Mouse (Mus musculus) heart, adult 2 months (tissue): ENCODE results near the gene Cd274. TPM values are rescaled to one million over a fixed set of nuclear protein-coding genes. Genes with fewer than 3 reads are reported as not detected.

Experiments used
- DNase-seq, 2 experiments: peaks; one replicate each; pipeline ENCODE4 v3.0.0; 2021
- H3K27ac ChIP-seq: fragments of 200-600 bp; 2 replicates; pipeline ENCODE4 v1.8.1; 2022
- H3K27me3 ChIP-seq: fragments of 200-500 bp; 2 replicates; pipeline ENCODE4 v1.6.1; 2012; ENCODE audit warnings: mild to moderate bottlenecking, low read length, inconsistent platforms, mixed read lengths; ENCODE audit not compliant: control insufficient read depth, insufficient read depth
- H3K36me3 ChIP-seq: fragments of 200-500 bp; 2 replicates; pipeline ENCODE4 v1.6.1; 2012; ENCODE audit warnings: low read length, inconsistent platforms; ENCODE audit not compliant: control insufficient read depth, insufficient read depth
- H3K4me1 ChIP-seq: fragments of 200-500 bp; 2 replicates; pipeline ENCODE4 v1.6.1; 2011; ENCODE audit warnings: low read length; ENCODE audit not compliant: control insufficient read depth, insufficient read depth
- H3K4me3 ChIP-seq: fragments of 200-600 bp; 2 replicates; pipeline ENCODE4 v1.8.1; 2022
- H3K79me2 ChIP-seq: fragments of 200-500 bp; replicated peaks from 2 replicates; pipeline ENCODE4 v1.6.1; 2012; ENCODE audit warnings: mild to moderate bottlenecking, inconsistent platforms, low read length, moderate library complexity, mixed read lengths; ENCODE audit not compliant: control insufficient read depth, insufficient read depth
- H3K9ac ChIP-seq: fragments of 200-500 bp; 2 replicates; pipeline ENCODE4 v1.6.1; 2012; ENCODE audit warnings: low read depth, mild to moderate bottlenecking, control low read depth, inconsistent platforms, low read length, mixed read lengths
- CTCF ChIP-seq: fragments of 200-600 bp; IDR thresholded peaks from 2 replicates; pipeline ENCODE4 v1.8.1; 2022; ENCODE audit warnings: antibody characterized with exemption, mild to moderate bottlenecking, moderate library complexity
- EP300 ChIP-seq: fragments of 200-500 bp; IDR thresholded peaks from 2 replicates; pipeline ENCODE4 v1.6.1; 2011; ENCODE audit warnings: low read depth, low read length, control low read depth; ENCODE audit not compliant: insufficient read depth
- POLR2A ChIP-seq: fragments of 200-500 bp; IDR thresholded peaks from 2 replicates; pipeline ENCODE4 v1.6.1; 2011; ENCODE audit warnings: mild to moderate bottlenecking, low read depth, low read length, control low read depth; ENCODE audit not compliant: insufficient read depth
- WGBS: fragments of 180-500 bp; shearing (Covaris S2); methylation state at CpG from one replicate; pipeline ENCODE4 v1.1.7; 2018; 5-methylcytosine and 5-hydroxymethylcytosine counted together
- intact Hi-C: fragments of 180-260 bp; cut with DNase I; formaldehyde crosslinking; loops from one replicate; pipeline ENCODE4 v1.15.1; 2025
- long read RNA-seq: library from polyadenylated mRNA; stranded (forward); transcript quantifications from one replicate; pipeline ENCODE4 v2.0.0, GENCODE M21; 2021
- polyA plus RNA-seq: library from polyadenylated mRNA; depleted of rRNA; stranded (reverse); fragments of >200 nt; gene quantifications from 2 replicates; pipeline ENCODE4 v1.2.3, GENCODE M21; 2012; rRNA removed
- total RNA-seq, 2 experiments: library from RNA; stranded (reverse); gene quantifications; 2 replicates each; pipeline ENCODE4 v1.2.3; 2021

Cd274 gene
- total RNA-seq, result 1 to 10 TPM; 1.8 to 5.4 TPM
- 4.3 and 5.2 TPM in 2 replicates for polyA plus RNA-seq
- long read RNA-seq, partial matches to known transcripts, result 0 of 1 reads
- long read RNA-seq, other reads (novel, unspliced or antisense), result 1 of 1 reads

DNA sequence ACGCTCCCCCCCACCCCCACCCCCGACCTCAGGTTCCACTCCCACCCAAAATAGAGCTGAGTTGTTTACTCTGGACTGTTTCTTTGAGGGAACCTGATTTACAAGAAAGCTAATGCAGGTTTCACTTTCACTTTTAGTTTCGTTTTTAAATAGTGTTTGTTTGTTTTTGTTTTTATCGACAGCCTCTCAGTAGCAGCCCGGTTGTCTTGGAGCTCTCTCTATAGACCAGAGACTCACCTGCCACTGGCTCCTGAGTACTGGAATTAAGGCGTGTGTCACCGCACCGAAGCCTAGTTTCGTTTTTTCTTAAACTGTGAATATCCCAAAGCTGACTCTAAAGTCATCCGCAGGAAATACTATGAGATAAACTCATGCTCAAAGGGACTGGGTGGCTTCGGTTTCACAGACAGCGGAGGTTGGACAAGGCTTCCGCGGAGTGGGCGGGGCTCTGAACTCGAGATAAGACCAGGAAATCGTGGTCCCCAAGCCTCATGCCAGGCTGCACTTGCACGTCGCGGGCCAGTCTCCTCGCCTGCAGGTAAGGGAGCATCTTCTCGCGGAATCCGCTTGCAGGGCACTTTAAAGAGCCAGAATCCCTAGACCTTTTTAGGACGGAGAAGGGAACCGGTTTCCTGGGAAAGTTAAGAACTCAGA, at the start of gene Cd274, which contains the start of gene Plgrkt:
TSS of gene Cd274 (plus strand) at position 487 of the 654 bp plus-strand sequence.
TSS of gene Plgrkt (minus strand) at position 422 of the 654 bp plus-strand sequence.
- Histone ChIP-seq H3K36me3 (no peaks in the 10 kb centered on the region), H3K27me3 (no peaks in the 10 kb centered on the region), H3K4me1 (no peaks in the 10 kb centered on the region; the same call in none of the 2 replicates), H3K27ac (peak within 1 kb of the TSS; percentile 87), H3K4me3 (peak within 1 kb of the TSS; percentile 74), H3K79me2 (no peaks in the 10 kb centered on the region), H3K9ac (peak within 1 kb of the TSS; percentile 71)
- peak; percentile 84 to 90 for DNase-seq
- TF ChIP-seq CTCF (no peak), POLR2A (peak; percentile 76), EP300 (peak; percentile 30; the same call in 1 of the 2 replicates)
- intact Hi-C loops, result loop anchor here (5.0 kb wide), 1 partner anchor 195 kb away; no protein-coding TSS in a partner anchor
- WGBS, result under 1% methylated on average over 26 of the region's 26 CpGs

- 67% methylated on average over 8 of the region's 8 CpGs for WGBS
- Histone ChIP-seq H3K4me1 (no peaks in the 10 kb centered on the region), H3K4me3 (no peak overlapping the region), H3K79me2 (no peaks in the 10 kb centered on the region), H3K9ac (no peak overlapping the region), H3K27me3 (no peaks in the 10 kb centered on the region), H3K36me3 (no peaks in the 10 kb centered on the region), H3K27ac (no peak overlapping the region)
- no peak for DNase-seq
- TF ChIP-seq CTCF, result no peak
- no peak for TF ChIP-seq POLR2A
- no peak for TF ChIP-seq EP300
- intact Hi-C loops, result no loop called here
These were observed 43.7 kb upstream of the Cd274 start for GRCm38 (mm10) chr19:29323416-29324049.

GRCm38 (mm10) chr19:29325053-29325851, 42.0 kb upstream of the Cd274 start, which contains the start of gene Insl6:
Gene Insl6 (minus strand): TSS chr19:29325356.
- H3K4me3 ChIP-seq, result peak within 1 kb of the TSS; percentile 48
- no peak for TF ChIP-seq CTCF
- no peak for TF ChIP-seq EP300
- no peak for TF ChIP-seq POLR2A
- WGBS, result 4% methylated on average over 31 of the region's 31 CpGs
- H3K27me3 ChIP-seq, result no peaks in the 10 kb centered on the region
- no peaks in the 10 kb centered on the region for H3K36me3 ChIP-seq
- intact Hi-C loops, result no loop called here
- no peaks in the 10 kb centered on the region for H3K79me2 ChIP-seq
- 0 out of 2 replicates have a peak within 1 kb of the TSS, but pooled peaks have one; percentile 14 for H3K9ac ChIP-seq
- DNase-seq, result peak; percentile 69 to 80
- H3K4me1 ChIP-seq, result no peaks in the 10 kb centered on the region
- no peak within 1 kb of the TSS for H3K27ac ChIP-seq

DNA sequence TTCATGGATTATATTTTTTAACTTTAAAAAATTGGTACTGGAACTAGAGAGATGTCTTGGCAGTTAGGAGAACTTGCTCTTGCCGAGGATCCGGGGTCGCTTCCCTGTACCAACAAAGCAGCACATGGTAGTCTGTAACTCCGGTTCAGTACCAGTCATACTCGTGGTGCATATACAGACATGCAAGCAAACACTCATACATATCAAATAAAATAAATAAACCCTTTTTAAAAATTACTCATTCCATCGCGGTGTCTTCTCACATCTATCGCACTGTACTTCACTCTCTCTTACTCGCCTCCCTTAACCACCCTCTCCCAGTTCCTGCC, 41.4 kb upstream of the Cd274 start:
- Histone ChIP-seq H3K79me2 (no peaks in the 10 kb centered on the region), H3K4me1 (no peaks in the 10 kb centered on the region), H3K36me3 (no peaks in the 10 kb centered on the region), H3K4me3 (no peak overlapping the region), H3K27me3 (no peaks in the 10 kb centered on the region), H3K27ac (no peak overlapping the region), H3K9ac (no peak overlapping the region)
- intact Hi-C loops, result no loop called here
- whole genome bisulfite sequencing, result 67% methylated on average over 9 of the region's 9 CpGs
- DNase-seq, result no peak
- no peak for TF ChIP-seq POLR2A
- no peak for TF ChIP-seq EP300
- no peak for TF ChIP-seq CTCF

DNA sequence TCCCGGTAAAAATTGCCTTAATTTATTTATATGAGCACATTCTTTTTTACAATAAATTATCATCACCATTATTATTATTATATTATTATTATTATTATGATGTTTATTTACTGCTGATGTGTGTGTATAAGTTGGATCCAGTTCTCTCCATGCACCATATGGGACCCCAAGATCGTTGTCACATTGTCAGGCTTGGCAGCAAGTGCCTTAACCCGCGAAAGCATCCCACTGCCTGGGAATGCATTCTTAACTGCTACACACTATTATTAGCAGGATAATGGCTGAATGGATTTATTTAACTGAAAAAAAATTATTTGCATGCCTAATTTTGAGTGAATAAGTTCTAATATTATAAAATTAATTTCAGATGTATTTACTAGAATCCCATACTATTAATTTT, 40.9 kb upstream of the Cd274 start:
- no peak for DNase-seq
- TF ChIP-seq EP300 (no peak), POLR2A (no peak), CTCF (no peak)
- Histone ChIP-seq H3K4me1 (no peaks in the 10 kb centered on the region), H3K4me3 (no peak overlapping the region), H3K27me3 (no peaks in the 10 kb centered on the region), H3K79me2 (no peaks in the 10 kb centered on the region), H3K27ac (no peak overlapping the region), H3K9ac (no peak overlapping the region), H3K36me3 (no peaks in the 10 kb centered on the region)
- WGBS, result 86% methylated on average over 4 of the region's 4 CpGs
- intact Hi-C loops, result no loop called here
